Mouse (Mus musculus): ENCODE results near the gene Cavin3. TPM values are rescaled to one million over a fixed set of nuclear protein-coding genes. Genes with fewer than 3 reads are reported as not detected.

Cavin3 gene
- polyA plus RNA-seq, 1 experiment: 35.1 TPM

DNA sequence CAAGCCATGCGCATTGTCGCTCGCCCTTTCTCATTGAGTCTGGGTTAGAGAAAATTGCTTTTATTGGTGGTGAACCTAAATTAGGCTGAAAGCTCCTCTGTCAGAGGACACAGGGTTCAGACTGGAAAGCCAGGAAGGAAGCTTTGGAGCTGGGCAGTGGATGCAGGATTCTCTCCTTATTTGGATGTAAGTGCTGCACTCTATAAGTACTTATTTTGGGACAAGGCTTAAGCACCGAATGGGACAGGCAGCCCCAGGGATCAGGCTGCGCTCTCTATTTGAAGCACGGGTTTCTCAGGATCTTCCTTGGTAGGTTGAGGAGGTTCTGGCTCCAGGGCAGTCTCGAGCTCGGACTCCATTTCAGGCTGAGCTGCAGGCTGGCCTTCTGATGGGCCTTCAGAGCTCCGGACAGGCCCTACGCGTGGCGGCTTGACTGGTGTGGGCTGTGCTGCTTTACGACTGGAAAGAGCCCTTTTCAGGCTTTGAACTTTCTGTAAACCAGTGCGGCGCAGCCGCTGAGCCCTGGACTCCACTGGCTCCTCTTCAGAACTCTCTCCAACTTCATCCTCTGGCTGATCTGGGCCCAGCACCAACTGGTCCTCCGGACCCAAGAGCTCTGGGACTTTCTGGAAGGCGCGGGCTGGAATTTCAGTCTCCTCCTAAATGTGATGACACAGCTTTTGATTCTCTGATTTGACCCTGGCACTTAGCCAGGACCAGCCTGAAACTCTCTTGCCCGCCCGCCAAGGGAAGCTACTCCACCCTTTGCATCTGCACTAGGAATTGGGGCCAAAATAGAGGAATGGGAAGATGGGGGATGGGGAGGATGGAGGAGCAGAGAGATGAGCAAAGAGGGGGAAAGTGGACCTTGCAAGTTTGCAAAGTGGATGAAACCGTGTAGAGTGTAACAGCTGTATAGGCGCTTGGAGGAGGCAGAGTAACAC, 1.3 kb downstream of the Cavin3 start:
- no peak for TF ChIP-seq CTCF (IDR thresholded peaks at IDR 0.05; ENCODE audit: extremely low read depth, insufficient read depth, insufficient read length, insufficient replicate concordance)
- Histone ChIP-seq H3K4me3 (ENCODE audit: extremely low read depth, insufficient read depth, insufficient read length) (peak overlapping the region; percentile 47; the same call in 1 of the 2 replicates), H3K27ac (ENCODE audit: insufficient read depth, low read length) (peak overlapping the region; percentile 78), H3K4me1 (ENCODE audit: control insufficient read depth, insufficient read depth, insufficient read length) (no peaks in the 10 kb centered on the region), H3K36me3 (ENCODE audit: control insufficient read depth, insufficient read depth, low read length) (no peaks in the 10 kb centered on the region), H3K27me3 (ENCODE audit: control insufficient read depth, insufficient read depth, low read length) (no peaks in the 10 kb centered on the region)
- no peak for DNase-seq (ENCODE audit: low read depth in 1 of 2, low spot score in 2 of 2)
- WGBS: 85% methylated on average over 23 of the region's 23 CpGs

DNA sequence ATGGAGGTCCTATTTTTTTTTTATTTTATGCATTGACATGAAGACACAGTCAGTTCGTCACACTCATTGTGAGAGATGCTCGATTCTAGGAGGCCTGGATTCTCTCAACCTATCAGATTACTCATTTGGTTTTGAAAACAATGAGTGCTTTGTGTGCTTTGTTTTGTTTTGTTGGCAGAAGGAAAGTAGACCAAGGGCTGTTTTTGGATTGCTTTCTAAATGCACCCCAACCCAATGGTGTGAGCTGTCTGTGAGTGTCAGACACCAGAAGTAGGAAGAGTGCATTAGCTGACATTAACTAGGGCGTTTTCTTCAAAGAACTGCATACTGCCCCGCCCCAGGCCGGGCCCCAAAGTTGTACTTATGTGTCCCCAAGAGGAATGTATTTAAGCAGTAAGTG, 2.0 kb downstream of the Cavin3 start:
- H3K36me3 ChIP-seq (ENCODE audit: control insufficient read depth, insufficient read depth, low read length): no peaks in the 10 kb centered on the region
- DNase-seq (ENCODE audit: low read depth in 1 of 2, low spot score in 2 of 2): no peak
- peak overlapping the region; percentile 20; the same call in 1 of the 2 replicates for H3K27ac ChIP-seq (ENCODE audit: insufficient read depth, low read length)
- TF ChIP-seq CTCF (IDR thresholded peaks at IDR 0.05; ENCODE audit: extremely low read depth, insufficient read depth, insufficient read length, insufficient replicate concordance) (no peak), POLR2A (IDR thresholded peaks at IDR 0.05; ENCODE audit: low read depth, low read length) (no peak)
- H3K4me1 ChIP-seq (ENCODE audit: control insufficient read depth, insufficient read depth, insufficient read length): no peaks in the 10 kb centered on the region
- peak overlapping the region; percentile 2; the same call in 1 of the 2 replicates for H3K4me3 ChIP-seq (ENCODE audit: extremely low read depth, insufficient read depth, insufficient read length)
- H3K27me3 ChIP-seq (ENCODE audit: control insufficient read depth, insufficient read depth, low read length): no peaks in the 10 kb centered on the region
- WGBS: 78% methylated on average over 5 of the region's 5 CpGs

DNA sequence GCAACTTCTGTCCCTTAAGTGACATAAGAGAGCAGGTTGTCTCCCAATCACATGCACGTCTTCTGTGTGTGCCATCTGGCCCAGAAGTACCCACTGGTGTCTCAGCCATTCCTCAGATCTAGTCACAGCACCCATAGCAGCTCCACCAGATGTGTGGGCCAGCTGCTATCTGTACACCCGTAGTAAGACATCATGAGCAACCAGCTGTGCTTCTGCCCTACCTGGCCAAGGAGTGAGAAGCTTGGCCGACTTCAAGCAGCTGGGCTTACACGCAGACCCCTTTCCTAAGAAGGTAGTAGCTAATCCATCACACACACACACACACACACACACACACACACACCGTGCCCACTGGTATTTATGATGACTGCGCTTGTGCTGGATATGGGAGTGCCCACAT, 2.9 kb downstream of the Cavin3 start:
- no peak for DNase-seq (ENCODE audit: low read depth in 1 of 2, low spot score in 2 of 2)
- Histone ChIP-seq H3K4me1 (ENCODE audit: control insufficient read depth, insufficient read depth, insufficient read length) (no peaks in the 10 kb centered on the region), H3K27ac (ENCODE audit: insufficient read depth, low read length) (no peak overlapping the region), H3K4me3 (ENCODE audit: extremely low read depth, insufficient read depth, insufficient read length) (no peak overlapping the region), H3K27me3 (ENCODE audit: control insufficient read depth, insufficient read depth, low read length) (no peaks in the 10 kb centered on the region), H3K36me3 (ENCODE audit: control insufficient read depth, insufficient read depth, low read length) (no peaks in the 10 kb centered on the region)
- WGBS: 90% methylated on average over 6 of the region's 6 CpGs
- TF ChIP-seq CTCF (IDR thresholded peaks at IDR 0.05; ENCODE audit: extremely low read depth, insufficient read depth, insufficient read length, insufficient replicate concordance) (no peak), POLR2A (IDR thresholded peaks at IDR 0.05; ENCODE audit: low read depth, low read length) (no peak)

DNA sequence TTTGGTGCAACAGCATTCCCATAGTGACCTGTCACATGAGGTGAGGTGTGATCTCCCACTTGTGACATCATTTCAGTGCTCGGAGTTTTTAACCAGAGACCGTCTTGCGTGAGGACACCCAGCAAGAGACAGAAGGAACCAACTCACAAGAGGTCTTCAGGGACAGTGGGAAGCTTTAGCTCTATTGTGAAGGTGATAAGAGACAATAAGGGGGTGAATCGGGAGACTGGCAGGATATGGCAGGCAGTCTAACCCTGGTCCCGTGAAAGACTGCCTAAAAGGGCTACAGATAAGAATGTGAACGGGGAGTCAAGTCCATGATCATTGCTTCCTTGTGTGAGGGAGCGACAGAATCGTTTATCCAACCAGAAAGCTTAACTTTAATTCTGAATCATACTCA, 3.8 kb downstream of the Cavin3 start:
- Histone ChIP-seq H3K36me3 (ENCODE audit: control insufficient read depth, insufficient read depth, low read length) (no peaks in the 10 kb centered on the region), H3K4me3 (ENCODE audit: extremely low read depth, insufficient read depth, insufficient read length) (no peak overlapping the region), H3K4me1 (ENCODE audit: control insufficient read depth, insufficient read depth, insufficient read length) (no peaks in the 10 kb centered on the region), H3K27ac (ENCODE audit: insufficient read depth, low read length) (no peak overlapping the region), H3K27me3 (ENCODE audit: control insufficient read depth, insufficient read depth, low read length) (no peaks in the 10 kb centered on the region)
- no peak for TF ChIP-seq POLR2A (IDR thresholded peaks at IDR 0.05; ENCODE audit: low read depth, low read length)
- no peak for TF ChIP-seq CTCF (IDR thresholded peaks at IDR 0.05; ENCODE audit: extremely low read depth, insufficient read depth, insufficient read length, insufficient replicate concordance)
- no peak for DNase-seq (ENCODE audit: low read depth in 1 of 2, low spot score in 2 of 2)
- 83% methylated on average over 8 of the region's 8 CpGs for WGBS

DNA sequence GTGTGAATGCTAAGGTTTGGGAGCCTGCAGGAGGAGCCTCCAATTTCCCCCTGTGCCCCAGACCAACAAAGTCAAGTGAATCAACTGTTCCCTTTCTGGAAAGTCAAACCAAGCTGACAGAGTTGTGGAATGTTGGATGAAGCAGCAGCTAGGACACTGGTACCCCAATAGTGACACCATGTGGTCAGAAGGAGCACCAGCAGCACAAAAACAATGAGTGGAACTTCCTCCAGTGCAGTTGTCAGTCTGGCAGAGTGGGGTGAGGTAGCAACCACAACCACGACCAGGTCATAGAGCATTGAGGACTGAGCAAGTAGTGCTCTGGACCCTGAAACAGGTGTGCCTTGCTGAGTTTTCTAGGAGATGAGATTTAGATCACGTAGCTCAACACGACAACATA, 4.3 kb downstream of the Cavin3 start:
- 48% methylated on average over 3 of the region's 3 CpGs for WGBS
- no peak overlapping the region for H3K4me3 ChIP-seq (ENCODE audit: extremely low read depth, insufficient read depth, insufficient read length)
- no peak overlapping the region for H3K27ac ChIP-seq (ENCODE audit: insufficient read depth, low read length)
- no peaks in the 10 kb centered on the region for H3K36me3 ChIP-seq (ENCODE audit: control insufficient read depth, insufficient read depth, low read length)
- H3K4me1 ChIP-seq (ENCODE audit: control insufficient read depth, insufficient read depth, insufficient read length): no peaks in the 10 kb centered on the region
- no peaks in the 10 kb centered on the region for H3K27me3 ChIP-seq (ENCODE audit: control insufficient read depth, insufficient read depth, low read length)
- TF ChIP-seq POLR2A (IDR thresholded peaks at IDR 0.05; ENCODE audit: low read depth, low read length) (no peak), CTCF (IDR thresholded peaks at IDR 0.05; ENCODE audit: extremely low read depth, insufficient read depth, insufficient read length, insufficient replicate concordance) (peak; percentile 14; the same call in 1 of the 2 replicates)
- no peak for DNase-seq (ENCODE audit: low read depth in 1 of 2, low spot score in 2 of 2)

DNA sequence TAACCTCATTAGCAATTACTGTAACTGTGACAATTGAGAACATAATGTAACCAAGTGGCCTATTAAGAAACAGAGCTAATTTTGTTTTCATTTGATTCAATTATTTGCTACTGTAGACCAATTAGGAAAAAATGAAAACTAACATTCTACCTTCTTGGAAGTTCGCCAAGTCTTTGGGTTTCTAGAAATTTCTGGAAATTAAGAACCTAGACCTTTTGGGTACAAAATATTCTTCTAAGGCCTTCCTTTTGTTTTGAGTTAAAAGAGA, 4.7 kb downstream of the Cavin3 start:
- H3K36me3 ChIP-seq (ENCODE audit: control insufficient read depth, insufficient read depth, low read length): no peaks in the 10 kb centered on the region
- no peak overlapping the region for H3K27ac ChIP-seq (ENCODE audit: insufficient read depth, low read length)
- DNase-seq (ENCODE audit: low read depth in 1 of 2, low spot score in 2 of 2): no peak
- H3K4me1 ChIP-seq (ENCODE audit: control insufficient read depth, insufficient read depth, insufficient read length): no peaks in the 10 kb centered on the region
- no peaks in the 10 kb centered on the region for H3K27me3 ChIP-seq (ENCODE audit: control insufficient read depth, insufficient read depth, low read length)
- H3K4me3 ChIP-seq (ENCODE audit: extremely low read depth, insufficient read depth, insufficient read length): no peak overlapping the region
- WGBS: 86% methylated on average over 1 of the region's 1 CpGs
- TF ChIP-seq CTCF (IDR thresholded peaks at IDR 0.05; ENCODE audit: extremely low read depth, insufficient read depth, insufficient read length, insufficient replicate concordance) (no peak), POLR2A (IDR thresholded peaks at IDR 0.05; ENCODE audit: low read depth, low read length) (no peak)

Data from spleen, adult 2 months (tissue).